Mouse (Mus musculus) embryonic facial prominence, embryonic 11.5 days (tissue): ENCODE data around the gene Pum1. TPM values are rescaled to one million over a fixed set of nuclear protein-coding genes. Genes with fewer than 3 reads are reported as not detected.

ENCODE experiments used
- ATAC-seq: fragments of 200-750 bp; cut with Nextera tagmentation; replicated peaks from 2 replicates; pipeline ENCODE4 v1.8.0; 2017; ENCODE audit warnings: low read depth; ENCODE audit not compliant: insufficient number of reproducible peaks, low FRiP score, low TSS enrichment
- DNase-seq: peaks from one replicate; pipeline ENCODE4 v3.0.0-alpha.2; 2015; ENCODE audit warnings: low spot score
- H3K27ac ChIP-seq: fragments of 300-500 bp; sonication (generic); replicated peaks from 2 replicates; pipeline ENCODE4 v1.5.1; 2014; ENCODE audit warnings: mild to moderate bottlenecking, low read depth, low read length, control low read depth
- H3K27me3 ChIP-seq: fragments of 300-500 bp; sonication (generic); 2 replicates; pipeline ENCODE4 v1.6.1; 2014; ENCODE audit warnings: mild to moderate bottlenecking, low read length, moderate library complexity, mixed read lengths; ENCODE audit not compliant: control insufficient read depth, insufficient read depth
- H3K36me3 ChIP-seq: fragments of 300-500 bp; sonication (generic); replicated peaks from 2 replicates; pipeline ENCODE4 v1.6.1; 2014; ENCODE audit warnings: low read depth, mild to moderate bottlenecking, low read length, moderate library complexity, mixed read lengths; ENCODE audit not compliant: control insufficient read depth, insufficient read depth
- H3K4me1 ChIP-seq: fragments of 300-500 bp; sonication (generic); 2 replicates; pipeline ENCODE4 v1.6.1; 2014; ENCODE audit warnings: low read length, mixed read lengths; ENCODE audit not compliant: control insufficient read depth, insufficient read depth
- H3K4me2 ChIP-seq: fragments of 300-500 bp; sonication (generic); 2 replicates; pipeline ENCODE4 v1.6.1; 2014; ENCODE audit warnings: low read depth, mild to moderate bottlenecking, control low read depth, low read length, moderate library complexity
- H3K4me3 ChIP-seq: fragments of 300-500 bp; sonication (generic); 2 replicates; pipeline ENCODE4 v1.5.1; 2014; ENCODE audit warnings: low read depth, low read length, control low read depth
- H3K9ac ChIP-seq: fragments of 300-500 bp; sonication (generic); replicated peaks from 2 replicates; pipeline ENCODE4 v1.6.1; 2014; ENCODE audit warnings: mild to moderate bottlenecking, control low read depth, low read length
- H3K9me3 ChIP-seq: fragments of 300-500 bp; sonication (generic); replicated peaks from 2 replicates; pipeline ENCODE4 v1.6.1; 2016; ENCODE audit warnings: mild to moderate bottlenecking, low read length, inconsistent platforms, mixed read lengths; ENCODE audit not compliant: control insufficient read depth
- WGBS: fragments of 180-500 bp; shearing (Covaris S2); extraction: QIAGEN DNeasy Blood & Tissue Kit; methylation state at CpG from one replicate; pipeline ENCODE4 v1.1.7; 2014; 5-methylcytosine and 5-hydroxymethylcytosine counted together
- polyA plus RNA-seq: library from polyadenylated mRNA; unstranded; fragments of >200 nt; fragmentation: Nextera tagmentation; extraction: Ambion mirVana; gene quantifications from 2 replicates; pipeline ENCODE4 v1.2.1, GENCODE M21; 2014

The Pum1 gene
- polyA plus RNA-seq, 1 experiment from 2014 or later = 88.5 TPM

GRCm38 (mm10) chr4:130797201-130798051 is 134.3 kb downstream of the Pum1 start:
- no peak overlapping the region for H3K27ac ChIP-seq
- H3K4me2 ChIP-seq = no peak overlapping the region
- ATAC-seq (peak; percentile 61; the same call in 1 of the 2 replicates), DNase-seq (peak; percentile 60)
- H3K9me3 ChIP-seq = no peaks in the 10 kb centered on the region
- H3K36me3 ChIP-seq = no peaks in the 10 kb centered on the region
- H3K4me1 ChIP-seq = peaks cover 27% of the 10 kb centered on the region
- H3K9ac ChIP-seq = no peak overlapping the region; the same call in 1 of the 2 replicates
- 17% methylated on average over 15 of the region's 15 CpGs for WGBS
- H3K27me3 ChIP-seq = no peaks in the 10 kb centered on the region
- H3K4me3 ChIP-seq = no peak overlapping the region

GRCm38 (mm10) chr4:130798416-130798815 is 135.3 kb downstream of the Pum1 start:
- DNase-seq (no peak), ATAC-seq (no peak)
- H3K4me3 ChIP-seq = no peak overlapping the region
- 57% methylated on average over 1 of the region's 1 CpGs for WGBS
- H3K9me3 ChIP-seq = no peaks in the 10 kb centered on the region
- H3K27ac ChIP-seq = 0 out of 2 replicates have a peak overlapping the region, but pooled peaks have one; percentile 8
- no peaks in the 10 kb centered on the region for H3K36me3 ChIP-seq
- no peaks in the 10 kb centered on the region for H3K27me3 ChIP-seq
- H3K4me2 ChIP-seq = no peak overlapping the region
- no peak overlapping the region for H3K9ac ChIP-seq
- peaks cover 23% of the 10 kb centered on the region for H3K4me1 ChIP-seq

- H3K9ac ChIP-seq = no peak overlapping the region
- no peaks in the 10 kb centered on the region for H3K27me3 ChIP-seq
- H3K9me3 ChIP-seq = no peaks in the 10 kb centered on the region
- H3K4me2 ChIP-seq = no peak overlapping the region
- no peak overlapping the region for H3K4me3 ChIP-seq
- ATAC-seq = no peak
- peaks cover 23% of the 10 kb centered on the region for H3K4me1 ChIP-seq
- 50% methylated on average over 4 of the region's 4 CpGs for WGBS
- H3K27ac ChIP-seq = no peak overlapping the region
- DNase-seq = peak; percentile 47
- H3K36me3 ChIP-seq = no peaks in the 10 kb centered on the region
Measured at GRCm38 (mm10) chr4:130799118-130799517, 136.0 kb downstream of the Pum1 start.

GRCm38 (mm10) chr4:130799582-130799981 is 136.5 kb downstream of the Pum1 start:
- no peaks in the 10 kb centered on the region for H3K9me3 ChIP-seq
- peaks cover 23% of the 10 kb centered on the region for H3K4me1 ChIP-seq
- no peaks in the 10 kb centered on the region for H3K36me3 ChIP-seq
- no peaks in the 10 kb centered on the region for H3K27me3 ChIP-seq
- no peak overlapping the region for H3K9ac ChIP-seq
- no peak overlapping the region for H3K4me3 ChIP-seq
- no peak overlapping the region for H3K27ac ChIP-seq
- no peak overlapping the region for H3K4me2 ChIP-seq
- ATAC-seq = no peak
- DNase-seq = no peak
- WGBS = 84% methylated on average over 5 of the region's 5 CpGs

- DNase-seq (no peak), ATAC-seq (no peak)
- no peak overlapping the region for H3K4me2 ChIP-seq
- no peaks in the 10 kb centered on the region for H3K9me3 ChIP-seq
- no peaks in the 10 kb centered on the region for H3K36me3 ChIP-seq
- peaks cover 23% of the 10 kb centered on the region for H3K4me1 ChIP-seq
- H3K27ac ChIP-seq = no peak overlapping the region
- 81% methylated on average over 6 of the region's 6 CpGs for WGBS
- H3K9ac ChIP-seq = no peak overlapping the region
- H3K4me3 ChIP-seq = no peak overlapping the region
- H3K27me3 ChIP-seq = no peaks in the 10 kb centered on the region
Measured at GRCm38 (mm10) chr4:130800147-130800546, 137.0 kb downstream of the Pum1 start.

GRCm38 (mm10) chr4:130801198-130801597 is 138.1 kb downstream of the Pum1 start:
- Histone ChIP-seq H3K27me3 (no peaks in the 10 kb centered on the region), H3K27ac (no peak overlapping the region), H3K4me3 (no peak overlapping the region), H3K4me2 (no peak overlapping the region), H3K36me3 (no peaks in the 10 kb centered on the region), H3K9ac (no peak overlapping the region), H3K4me1 (peaks cover 23% of the 10 kb centered on the region), H3K9me3 (no peaks in the 10 kb centered on the region)
- WGBS = 91% methylated on average over 5 of the region's 5 CpGs
- no peak for ATAC-seq
- no peak for DNase-seq

GRCm38 (mm10) chr4:130801624-130802329 is 138.7 kb downstream of the Pum1 start:
- peak; percentile 50 for DNase-seq
- H3K9ac ChIP-seq = no peak overlapping the region
- 63% methylated on average over 10 of the region's 10 CpGs for whole genome bisulfite sequencing
- no peak overlapping the region for H3K4me2 ChIP-seq
- H3K4me3 ChIP-seq = no peak overlapping the region
- H3K36me3 ChIP-seq = no peaks in the 10 kb centered on the region
- no peak for ATAC-seq
- no peak overlapping the region for H3K27ac ChIP-seq
- H3K9me3 ChIP-seq = no peaks in the 10 kb centered on the region
- H3K27me3 ChIP-seq = no peaks in the 10 kb centered on the region
- peaks cover 23% of the 10 kb centered on the region for H3K4me1 ChIP-seq

GRCm38 (mm10) chr4:130803591-130803990 is 140.5 kb downstream of the Pum1 start:
- WGBS = 72% methylated on average over 2 of the region's 2 CpGs
- DNase-seq (no peak), ATAC-seq (no peak)
- no peak overlapping the region for H3K4me2 ChIP-seq
- no peaks in the 10 kb centered on the region for H3K9me3 ChIP-seq
- peaks cover 7% of the 10 kb centered on the region for H3K4me1 ChIP-seq
- H3K9ac ChIP-seq = no peak overlapping the region
- no peak overlapping the region for H3K27ac ChIP-seq
- no peaks in the 10 kb centered on the region for H3K36me3 ChIP-seq
- no peak overlapping the region for H3K4me3 ChIP-seq
- no peaks in the 10 kb centered on the region for H3K27me3 ChIP-seq
